Mouse (Mus musculus) embryonic facial prominence, embryonic 15.5 days (tissue): ENCODE measurements around the gene Rnf126. TPM values are rescaled to one million over a fixed set of nuclear protein-coding genes. Genes with fewer than 3 reads are reported as not detected.

ENCODE experiments used
- ATAC-seq: fragments of 200-750 bp; cut with Nextera tagmentation; 2 replicates; pipeline ENCODE4 v1.8.0; 2017; ENCODE audit warnings: low read depth, moderate TSS enrichment; ENCODE audit not compliant: insufficient number of reproducible peaks, low FRiP score, low TSS enrichment
- H3K27ac ChIP-seq: fragments of 300-500 bp; sonication (generic); replicated peaks from 2 replicates; pipeline ENCODE4 v1.5.1; 2015; ENCODE audit warnings: mild to moderate bottlenecking, inconsistent platforms
- H3K27me3 ChIP-seq: fragments of 300-500 bp; sonication (generic); 2 replicates; pipeline ENCODE4 v1.6.1; 2015; ENCODE audit warnings: inconsistent platforms
- H3K36me3 ChIP-seq: fragments of 300-500 bp; sonication (generic); 2 replicates; pipeline ENCODE4 v1.6.1; 2015; ENCODE audit warnings: mild to moderate bottlenecking, inconsistent platforms
- H3K4me1 ChIP-seq: fragments of 300-500 bp; sonication (generic); 2 replicates; pipeline ENCODE4 v1.6.1; 2015; ENCODE audit warnings: inconsistent platforms
- H3K4me2 ChIP-seq: fragments of 300-500 bp; sonication (generic); replicated peaks from 2 replicates; pipeline ENCODE4 v1.6.1; 2015; ENCODE audit warnings: mild to moderate bottlenecking, inconsistent platforms
- H3K4me3 ChIP-seq: fragments of 300-500 bp; sonication (generic); replicated peaks from 2 replicates; pipeline ENCODE4 v1.5.1; 2015; ENCODE audit warnings: mild to moderate bottlenecking, inconsistent platforms
- H3K9ac ChIP-seq: fragments of 300-500 bp; sonication (generic); 2 replicates; pipeline ENCODE4 v1.6.1; 2015; ENCODE audit warnings: inconsistent platforms
- H3K9me3 ChIP-seq: fragments of 300-500 bp; sonication (generic); replicated peaks from 2 replicates; pipeline ENCODE4 v1.6.1; 2016; ENCODE audit warnings: inconsistent platforms
- WGBS: fragments of 180-500 bp; shearing (Covaris S2); methylation state at CpG from one replicate; pipeline ENCODE4 v1.1.7; 2015; 5-methylcytosine and 5-hydroxymethylcytosine counted together
- polyA plus RNA-seq: library from polyadenylated mRNA; unstranded; fragments of >200 nt; fragmentation: Nextera tagmentation; extraction: Ambion mirVana; gene quantifications from 2 replicates; pipeline ENCODE4 v1.2.1, GENCODE M21; 2015

The Rnf126 gene
- polyA plus RNA-seq, 1 experiment from 2014 or later, result 127 TPM

GRCm38 (mm10) chr10:79790861-79791260 is 24.1 kb upstream of the Rnf126 start, which contains the start of gene Prss57:
TSS of gene Prss57 (minus strand) at chr10:79790961.
- Histone ChIP-seq H3K36me3 (no peaks in the 10 kb centered on the region), H3K27ac (no peak within 1 kb of the TSS), H3K27me3 (no peaks in the 10 kb centered on the region), H3K4me2 (no peak within 1 kb of the TSS), H3K4me3 (no peak within 1 kb of the TSS), H3K9me3 (no peaks in the 10 kb centered on the region), H3K4me1 (peaks cover 14% of the 10 kb centered on the region), H3K9ac (no peak within 1 kb of the TSS)
- WGBS, result 84% methylated on average over 4 of the region's 4 CpGs
- no peak for ATAC-seq

GRCm38 (mm10) chr10:79789581-79789980 is 22.8 kb upstream of the Rnf126 start:
- WGBS, result 50% methylated on average over 2 of the region's 2 CpGs
- no peak overlapping the region for H3K27ac ChIP-seq
- no peak for ATAC-seq
- H3K9ac ChIP-seq, result no peak overlapping the region
- H3K4me1 ChIP-seq, result peaks cover 9% of the 10 kb centered on the region
- H3K4me3 ChIP-seq, result no peak overlapping the region
- no peak overlapping the region for H3K4me2 ChIP-seq
- no peaks in the 10 kb centered on the region for H3K27me3 ChIP-seq
- no peaks in the 10 kb centered on the region for H3K36me3 ChIP-seq
- H3K9me3 ChIP-seq, result no peaks in the 10 kb centered on the region

DNA sequence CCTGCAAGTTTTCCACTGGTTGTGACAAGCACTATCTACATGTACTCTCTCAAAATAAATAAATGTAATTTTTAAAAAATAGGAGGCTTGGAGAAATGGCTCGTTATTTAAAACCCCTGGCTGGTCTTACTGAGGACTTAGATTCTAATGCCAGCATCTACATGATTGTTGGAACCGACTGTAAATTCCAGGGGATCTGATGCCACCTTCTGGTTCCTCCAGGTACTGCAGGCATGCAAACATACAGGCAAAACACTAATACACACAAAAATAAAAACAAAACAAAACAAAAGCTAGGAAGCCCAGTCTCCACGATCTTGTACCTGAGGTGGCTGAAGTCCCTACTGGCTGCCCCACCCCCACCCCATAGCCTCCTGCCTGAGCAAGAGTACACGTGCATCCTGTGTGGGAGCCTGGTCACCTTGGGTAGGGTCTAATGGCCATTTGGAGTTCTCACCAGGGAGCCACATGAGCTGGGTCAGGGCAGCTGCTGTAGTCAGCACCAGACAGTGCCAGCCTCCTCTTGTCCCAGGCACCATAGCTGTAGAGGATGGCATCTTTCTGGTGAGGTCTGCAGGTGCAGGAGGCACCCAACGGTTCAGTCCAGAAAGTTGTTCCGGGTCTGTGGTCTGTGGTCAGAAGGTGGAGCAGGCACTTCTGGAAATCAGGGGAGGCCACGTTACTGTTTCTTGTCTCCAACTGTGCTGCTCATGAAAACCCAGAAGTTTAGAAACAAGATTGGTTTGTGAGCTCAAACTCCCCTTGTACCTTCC is 21.8 kb upstream of the Rnf126 start:
- H3K36me3 ChIP-seq, result no peaks in the 10 kb centered on the region
- ATAC-seq, result no peak
- 35% methylated on average over 7 of the region's 7 CpGs for WGBS
- H3K9me3 ChIP-seq, result no peaks in the 10 kb centered on the region
- no peak overlapping the region for H3K27ac ChIP-seq
- H3K4me2 ChIP-seq, result no peak overlapping the region
- H3K27me3 ChIP-seq, result no peaks in the 10 kb centered on the region
- no peak overlapping the region for H3K9ac ChIP-seq
- H3K4me1 ChIP-seq, result 0 out of 2 replicates have a peak, but pooled peaks cover 4% of the 10 kb centered on the region
- H3K4me3 ChIP-seq, result no peak overlapping the region

- H3K27me3 ChIP-seq, result peaks cover 13% of the 10 kb centered on the region
- no peak overlapping the region for H3K9ac ChIP-seq
- no peak overlapping the region for H3K27ac ChIP-seq
- no peaks in the 10 kb centered on the region for H3K9me3 ChIP-seq
- H3K4me2 ChIP-seq, result no peak overlapping the region
- no peak for ATAC-seq
- peaks cover 18% of the 10 kb centered on the region for H3K4me1 ChIP-seq
- no peaks in the 10 kb centered on the region for H3K36me3 ChIP-seq
- H3K4me3 ChIP-seq, result no peak overlapping the region
- 39% methylated on average over 27 of the region's 27 CpGs for WGBS
Measured at GRCm38 (mm10) chr10:79783920-79784800, 17.4 kb upstream of the Rnf126 start.

GRCm38 (mm10) chr10:79783050-79783449 is 16.3 kb upstream of the Rnf126 start:
- H3K4me2 ChIP-seq, result no peak overlapping the region
- 61% methylated on average over 7 of the region's 7 CpGs for WGBS
- peaks cover 24% of the 10 kb centered on the region for H3K4me1 ChIP-seq
- no peak overlapping the region for H3K9ac ChIP-seq
- no peak for ATAC-seq
- H3K36me3 ChIP-seq, result no peaks in the 10 kb centered on the region
- no peaks in the 10 kb centered on the region for H3K9me3 ChIP-seq
- peaks cover 13% of the 10 kb centered on the region for H3K27me3 ChIP-seq
- no peak overlapping the region for H3K27ac ChIP-seq
- H3K4me3 ChIP-seq, result no peak overlapping the region

DNA sequence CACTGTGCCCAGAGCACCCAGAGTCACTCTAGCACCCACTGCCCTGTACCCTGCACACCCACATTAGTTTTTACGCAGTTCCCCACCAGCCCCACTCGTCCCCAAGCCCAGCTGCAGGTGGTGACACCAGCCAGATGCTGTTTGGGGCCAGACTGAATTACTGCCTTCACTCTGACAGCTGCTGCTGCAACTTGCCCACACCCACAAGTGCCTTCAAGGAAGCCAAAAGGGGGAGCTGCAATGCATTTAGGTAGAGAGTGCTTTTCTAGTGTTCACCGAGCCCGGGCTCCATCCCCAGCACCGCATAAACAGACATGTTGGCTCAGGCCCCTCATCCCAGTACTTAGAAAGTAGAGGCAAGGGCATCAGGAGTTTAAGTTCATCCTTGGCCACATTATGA is 15.2 kb upstream of the Rnf126 start:
- no peak overlapping the region for H3K27ac ChIP-seq
- WGBS, result 56% methylated on average over 5 of the region's 5 CpGs
- H3K9me3 ChIP-seq, result no peaks in the 10 kb centered on the region
- no peak overlapping the region for H3K4me2 ChIP-seq
- peaks cover 13% of the 10 kb centered on the region for H3K27me3 ChIP-seq
- ATAC-seq, result no peak
- no peak overlapping the region for H3K4me3 ChIP-seq
- peaks cover 35% of the 10 kb centered on the region for H3K4me1 ChIP-seq
- H3K36me3 ChIP-seq, result no peaks in the 10 kb centered on the region
- H3K9ac ChIP-seq, result no peak overlapping the region

- ATAC-seq, result no peak
- peaks cover 13% of the 10 kb centered on the region for H3K27me3 ChIP-seq
- 28% methylated on average over 21 of the region's 21 CpGs for WGBS
Measured at GRCm38 (mm10) chr10:79781139-79781538, 14.4 kb upstream of the Rnf126 start.

DNA sequence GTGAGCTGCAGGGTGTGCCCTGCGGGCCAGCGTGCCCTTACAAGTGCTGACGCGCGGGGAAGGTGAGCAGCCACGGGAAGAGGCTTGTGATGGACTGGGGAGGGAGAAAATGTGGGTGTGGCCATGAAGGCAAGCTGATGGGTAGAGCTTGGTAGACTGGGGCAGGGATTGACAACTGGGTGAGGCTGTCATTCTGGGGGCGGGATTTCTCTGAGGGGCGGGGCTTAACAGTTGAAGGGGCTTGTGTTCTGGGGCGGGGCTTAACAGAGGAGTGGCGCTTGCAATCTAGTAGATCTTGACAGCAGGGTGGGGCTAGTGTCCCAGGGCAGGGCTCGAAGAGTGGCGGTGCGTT is 13.9 kb upstream of the Rnf126 start:
- H3K4me2 ChIP-seq, result peak overlapping the region; percentile 87
- no peaks in the 10 kb centered on the region for H3K36me3 ChIP-seq
- ATAC-seq, result peak; percentile 70; the same call in 1 of the 2 replicates
- 0% methylated on average over 12 of the region's 13 CpGs for WGBS
- no peak overlapping the region for H3K9ac ChIP-seq
- peak overlapping the region; percentile 51; the same call in 1 of the 2 replicates for H3K27ac ChIP-seq
- no peaks in the 10 kb centered on the region for H3K9me3 ChIP-seq
- H3K27me3 ChIP-seq, result peaks cover 13% of the 10 kb centered on the region
- H3K4me3 ChIP-seq, result peak overlapping the region; percentile 48
- H3K4me1 ChIP-seq, result peaks cover 38% of the 10 kb centered on the region

More at GRCm38 (mm10) chr10:79781139-79781538, 14.4 kb upstream of the Rnf126 start:
- Histone ChIP-seq H3K4me1 (peaks cover 38% of the 10 kb centered on the region), H3K4me2 (peak overlapping the region; percentile 87), H3K9ac (no peak overlapping the region), H3K36me3 (no peaks in the 10 kb centered on the region), H3K9me3 (no peaks in the 10 kb centered on the region), H3K4me3 (peak overlapping the region; percentile 48), H3K27ac (no peak overlapping the region; the same call in 1 of the 2 replicates)

DNA sequence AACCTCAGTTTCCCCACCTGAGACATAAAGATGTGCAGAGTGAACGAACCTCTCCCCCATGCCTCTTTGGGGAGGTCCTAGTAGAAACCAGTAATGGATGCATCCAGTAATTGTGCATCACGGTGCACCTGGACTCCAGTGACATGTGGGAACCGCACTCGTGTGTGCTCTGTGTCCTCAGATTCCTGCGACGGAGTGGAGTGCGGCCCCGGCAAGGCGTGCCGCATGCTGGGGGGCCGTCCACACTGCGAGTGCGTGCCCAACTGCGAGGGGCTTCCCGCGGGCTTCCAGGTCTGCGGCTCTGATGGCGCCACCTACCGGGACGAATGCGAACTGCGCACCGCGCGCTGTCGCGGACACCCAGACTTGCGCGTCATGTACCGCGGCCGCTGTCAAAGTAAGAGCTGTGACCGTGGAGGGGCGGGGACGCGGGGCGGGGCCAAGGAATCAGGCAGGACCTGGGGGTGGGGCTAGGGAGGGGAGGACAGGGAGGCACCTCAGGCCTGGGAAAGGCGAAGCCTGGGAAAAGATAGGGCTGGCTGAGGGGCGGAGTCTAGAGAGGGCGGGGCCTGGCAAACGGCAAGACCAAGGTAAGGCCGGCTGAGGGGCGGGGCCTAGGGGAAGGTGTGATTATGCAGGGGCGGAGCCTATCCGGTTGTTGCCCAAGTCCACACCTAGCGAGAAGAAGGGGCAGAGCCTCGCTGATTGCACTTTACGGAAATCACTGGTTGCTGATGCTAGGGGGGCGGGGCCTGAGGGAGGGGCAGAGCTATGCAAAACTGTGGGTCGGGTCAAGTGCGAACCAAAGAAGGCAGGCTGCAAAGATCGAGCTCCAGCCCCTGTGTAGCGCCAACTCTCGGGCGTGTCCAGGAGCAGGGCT is 13.3 kb upstream of the Rnf126 start:
- ATAC-seq, result peak; percentile 89
- Histone ChIP-seq H3K4me1 (peaks cover 38% of the 10 kb centered on the region), H3K9ac (no peak overlapping the region), H3K9me3 (no peaks in the 10 kb centered on the region), H3K4me2 (peak overlapping the region; percentile 87), H3K36me3 (no peaks in the 10 kb centered on the region), H3K27ac (peak overlapping the region; percentile 51; the same call in 1 of the 2 replicates), H3K27me3 (peaks cover 13% of the 10 kb centered on the region), H3K4me3 (peak overlapping the region; percentile 48)
- 2% methylated on average over 55 of the region's 55 CpGs for WGBS

DNA sequence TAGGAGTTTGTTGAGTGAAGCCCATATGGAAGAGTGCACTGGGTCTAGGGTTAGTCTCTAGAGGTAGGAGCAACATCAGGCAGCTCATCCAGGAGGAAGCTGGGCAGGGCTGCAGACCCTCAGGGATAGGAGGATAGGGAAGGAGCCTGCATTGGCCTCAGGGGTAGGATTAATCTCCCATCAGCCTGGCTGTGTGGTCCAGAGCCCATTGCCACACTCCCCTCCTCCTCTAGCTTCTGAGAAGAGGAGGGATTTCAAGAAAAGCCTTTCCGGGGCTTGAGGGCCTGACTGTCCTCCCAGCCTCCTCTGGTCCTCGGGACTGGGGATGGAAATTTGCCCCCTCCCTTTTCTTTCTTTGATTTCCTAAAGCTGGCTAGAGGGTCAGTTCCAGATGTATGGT is 12.4 kb upstream of the Rnf126 start:
- no peaks in the 10 kb centered on the region for H3K9me3 ChIP-seq
- H3K4me2 ChIP-seq, result peak overlapping the region; percentile 87; the same call in 1 of the 2 replicates
- H3K27ac ChIP-seq, result no peak overlapping the region
- no peak overlapping the region for H3K4me3 ChIP-seq
- no peak for ATAC-seq
- H3K4me1 ChIP-seq, result peaks cover 38% of the 10 kb centered on the region
- H3K27me3 ChIP-seq, result peaks cover 13% of the 10 kb centered on the region
- H3K9ac ChIP-seq, result no peak overlapping the region
- H3K36me3 ChIP-seq, result no peaks in the 10 kb centered on the region
- 18% methylated on average over 2 of the region's 2 CpGs for WGBS
